Mouse (Mus musculus): ENCODE measurements around the gene Clstn1.

The Clstn1 gene

GRCm38 (mm10) chr4:149683875-149684274 is 97.6 kb downstream of the Clstn1 start:
- no peak for DNase-seq

- DNase-seq = no peak
Observed at GRCm38 (mm10) chr4:149684841-149685623, 98.8 kb downstream of the Clstn1 start.

- no peak for DNase-seq
Observed at GRCm38 (mm10) chr4:149688861-149689260, 102.6 kb downstream of the Clstn1 start.

- no peak for DNase-seq
Observed at GRCm38 (mm10) chr4:149689822-149690700, 103.8 kb downstream of the Clstn1 start.

GRCm38 (mm10) chr4:149690828-149691280 is 104.6 kb downstream of the Clstn1 start:
- no peak for DNase-seq

DNA sequence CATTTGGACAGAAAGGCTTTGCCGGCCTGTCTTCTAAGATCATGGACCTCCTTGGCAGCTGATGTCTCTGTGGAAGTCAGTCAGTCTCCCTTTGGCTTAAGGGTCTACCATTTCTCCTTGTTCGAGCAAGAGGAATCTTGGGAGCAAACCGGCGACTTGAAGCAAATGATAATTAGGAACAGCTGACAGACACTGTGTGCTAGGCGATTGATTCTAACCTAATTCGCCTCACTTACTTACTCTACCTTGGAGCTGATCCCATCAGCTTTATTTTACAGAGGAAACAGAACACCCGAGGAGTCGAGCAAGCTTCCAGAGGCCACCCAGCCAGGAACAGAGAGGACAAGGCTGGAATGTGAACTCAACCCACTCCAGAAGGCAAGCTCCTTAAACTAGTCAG is 105.1 kb downstream of the Clstn1 start:
- DNase-seq = no peak

GRCm38 (mm10) chr4:149696189-149696971 is 110.1 kb downstream of the Clstn1 start:
- DNase-seq = peak; percentile 52 to 58

DNA sequence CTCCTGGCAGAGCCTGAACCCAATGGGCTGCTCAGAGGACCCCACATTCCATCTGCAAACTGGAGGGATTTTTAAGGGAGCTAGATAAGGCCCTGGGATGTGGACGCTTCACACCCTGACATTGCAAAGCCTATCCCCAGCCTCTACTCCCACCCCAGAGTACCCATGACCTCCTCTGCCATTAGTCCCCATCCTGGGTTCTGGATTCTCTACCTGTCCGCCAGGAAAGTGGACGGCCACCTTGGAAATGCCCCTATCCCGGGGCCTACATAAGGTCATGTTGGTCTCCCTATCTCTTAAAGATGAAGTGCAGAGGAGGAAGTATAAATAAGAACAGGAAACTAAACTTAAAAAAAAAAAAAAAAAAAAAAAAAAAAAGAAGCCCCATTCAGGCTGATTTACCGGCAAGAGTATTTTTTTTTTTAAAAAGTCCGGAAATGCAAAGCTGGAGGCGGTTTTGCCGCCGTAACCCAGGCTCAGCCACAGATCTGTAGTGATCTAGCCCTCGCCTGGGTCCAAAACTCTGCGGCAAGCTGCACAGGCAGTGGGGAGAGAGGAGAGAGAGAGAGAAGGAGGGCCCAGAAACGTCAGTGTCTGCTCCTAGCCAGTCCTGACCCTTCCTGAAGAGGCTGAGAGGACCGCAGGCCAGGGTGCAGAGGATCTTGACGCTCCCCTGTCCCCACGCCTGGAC is 111.4 kb downstream of the Clstn1 start:
- peak; percentile 38 to 62 for DNase-seq

DNA sequence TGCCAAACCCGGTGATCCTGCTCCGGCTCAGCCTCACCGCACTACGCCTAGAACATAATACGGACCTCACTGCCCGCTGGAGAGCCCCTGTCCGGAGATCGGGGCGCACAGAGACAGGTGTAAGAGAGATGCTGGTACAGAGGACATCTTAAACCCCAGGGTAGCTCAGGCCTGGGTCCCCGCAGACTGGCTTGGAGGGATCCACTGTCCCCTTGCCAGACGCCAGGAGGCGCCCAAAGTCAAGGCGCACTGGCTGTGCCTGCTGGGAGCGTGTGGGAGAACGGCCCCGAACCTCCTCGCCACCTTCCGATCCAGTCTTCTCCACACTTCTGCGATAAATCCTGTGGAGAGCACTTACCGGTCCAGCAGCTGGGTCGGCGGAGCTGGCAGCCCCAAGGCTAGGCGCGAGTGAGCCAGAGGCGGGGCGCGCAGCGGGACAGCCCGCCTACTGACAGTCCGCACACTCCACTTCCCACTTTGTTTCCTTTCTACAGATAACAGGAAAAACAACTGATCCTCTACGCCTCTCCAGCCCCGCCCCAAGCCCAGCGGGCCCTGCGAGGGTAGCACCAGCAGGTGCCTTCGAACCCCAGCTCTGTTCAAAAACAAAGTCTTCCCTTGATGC is 112.0 kb downstream of the Clstn1 start:
- DNase-seq = peak; percentile 76 to 78

Data from spleen, adult 18-20 months (tissue).